Mouse (Mus musculus): ENCODE results near the gene Enho. TPM values are rescaled to one million over a fixed set of nuclear protein-coding genes. Genes with fewer than 3 reads are reported as not detected.

The Enho gene
- polyA plus RNA-seq, 1 experiment from 2014 or later, result 73.9 TPM

DNA sequence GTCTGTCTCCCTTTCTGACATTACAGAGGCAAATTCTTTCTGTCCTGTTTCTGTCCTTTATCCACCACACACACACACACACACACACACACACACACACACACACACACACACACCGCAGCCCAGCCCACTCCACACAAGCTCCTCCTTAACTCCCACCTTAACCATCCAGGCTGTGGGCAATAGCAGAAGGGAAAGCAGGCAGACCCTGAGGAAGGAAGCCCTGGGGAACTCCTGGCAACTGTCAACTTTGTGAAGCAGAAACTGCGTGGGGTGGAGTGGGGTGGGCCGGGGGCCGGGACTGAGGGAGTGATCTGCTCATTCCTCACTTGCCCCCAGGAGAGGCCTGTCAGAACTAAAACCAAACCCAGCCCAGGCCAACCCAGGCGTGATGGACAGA, 31.4 kb upstream of the Enho start:
- peak overlapping the region; percentile 29; the same call in 1 of the 2 replicates for H3K4me2 ChIP-seq (ENCODE audit: low read length)
- peak; percentile 29 for ATAC-seq

DNA sequence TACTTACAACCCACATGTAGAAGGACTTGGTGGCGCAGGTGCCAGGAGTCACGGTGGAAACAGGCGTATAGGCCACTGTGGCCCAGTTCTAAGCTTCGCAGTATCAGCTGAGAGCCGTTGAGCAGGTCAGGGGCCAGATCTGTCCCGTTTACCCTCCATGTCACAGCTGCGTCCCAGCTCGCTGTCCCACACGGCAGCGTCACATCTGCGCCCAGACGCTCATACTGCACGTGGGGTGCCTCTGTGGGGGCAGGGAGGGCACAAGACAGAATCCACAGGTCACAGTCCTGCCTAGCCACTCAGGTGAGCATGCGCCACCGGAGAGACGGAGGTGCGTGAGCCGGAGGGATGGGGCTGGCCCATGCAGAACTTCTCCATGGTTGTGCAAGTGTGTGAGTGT, 30.7 kb upstream of the Enho start:
- 75% methylated on average over 18 of the region's 18 CpGs for WGBS
- no peak overlapping the region for H3K4me3 ChIP-seq (ENCODE audit: low read depth, low read length)

More for the DNA sequence above, 31.4 kb upstream of the Enho start:
- no peak for DNase-seq (ENCODE audit: low spot score)
- WGBS, result 10% methylated on average over 5 of the region's 5 CpGs
- H3K4me1 ChIP-seq (ENCODE audit: control insufficient read depth, insufficient read depth, low read length), result peaks cover 44% of the 10 kb centered on the region
- H3K36me3 ChIP-seq (ENCODE audit: control insufficient read depth, insufficient read depth, low read length), result peaks cover 38% of the 10 kb centered on the region
- H3K27me3 ChIP-seq (replicated peaks; ENCODE audit: control insufficient read depth, insufficient read depth, low read length), result no peaks in the 10 kb centered on the region
- no peaks in the 10 kb centered on the region for H3K9me3 ChIP-seq (replicated peaks; ENCODE audit: control insufficient read depth, low read length)
- no peak overlapping the region for H3K4me3 ChIP-seq (ENCODE audit: low read depth, low read length)
- peak overlapping the region; percentile 78 for H3K27ac ChIP-seq (ENCODE audit: low read depth, low read length)
- H3K9ac ChIP-seq (ENCODE audit: low read length), result peak overlapping the region; percentile 41; the same call in 1 of the 2 replicates

GRCm38 (mm10) chr4:41666646-41667045, 26.5 kb upstream of the Enho start:
- ATAC-seq, result no peak
- H3K4me3 ChIP-seq (ENCODE audit: low read depth, low read length), result no peak overlapping the region
- peaks cover 63% of the 10 kb centered on the region for H3K36me3 ChIP-seq (ENCODE audit: control insufficient read depth, insufficient read depth, low read length)
- H3K9me3 ChIP-seq (replicated peaks; ENCODE audit: control insufficient read depth, low read length), result no peaks in the 10 kb centered on the region
- DNase-seq (ENCODE audit: low spot score), result no peak
- no peak overlapping the region for H3K27ac ChIP-seq (ENCODE audit: low read depth, low read length)
- H3K9ac ChIP-seq (ENCODE audit: low read length), result no peak overlapping the region
- 75% methylated on average over 9 of the region's 11 CpGs for WGBS
- H3K4me2 ChIP-seq (ENCODE audit: low read length), result no peak overlapping the region
- H3K4me1 ChIP-seq (ENCODE audit: control insufficient read depth, insufficient read depth, low read length), result peaks cover 25% of the 10 kb centered on the region
- H3K27me3 ChIP-seq (replicated peaks; ENCODE audit: control insufficient read depth, insufficient read depth, low read length), result no peaks in the 10 kb centered on the region

More for the DNA sequence above, 30.7 kb upstream of the Enho start:
- no peak overlapping the region for H3K4me2 ChIP-seq (ENCODE audit: low read length)
- H3K27me3 ChIP-seq (replicated peaks; ENCODE audit: control insufficient read depth, insufficient read depth, low read length), result no peaks in the 10 kb centered on the region
- no peak overlapping the region for H3K9ac ChIP-seq (ENCODE audit: low read length)
- ATAC-seq (no peak), DNase-seq (ENCODE audit: low spot score) (no peak)
- H3K27ac ChIP-seq (ENCODE audit: low read depth, low read length), result peak overlapping the region; percentile 78; the same call in 1 of the 2 replicates
- H3K4me1 ChIP-seq (ENCODE audit: control insufficient read depth, insufficient read depth, low read length), result peaks cover 37% of the 10 kb centered on the region
- peaks cover 41% of the 10 kb centered on the region for H3K36me3 ChIP-seq (ENCODE audit: control insufficient read depth, insufficient read depth, low read length)
- H3K9me3 ChIP-seq (replicated peaks; ENCODE audit: control insufficient read depth, low read length), result no peaks in the 10 kb centered on the region

GRCm38 (mm10) chr4:41665009-41665675, 25.0 kb upstream of the Enho start:
- DNase-seq (ENCODE audit: low spot score) (no peak), ATAC-seq (no peak)
- peaks cover 27% of the 10 kb centered on the region for H3K4me1 ChIP-seq (ENCODE audit: control insufficient read depth, insufficient read depth, low read length)
- no peaks in the 10 kb centered on the region for H3K27me3 ChIP-seq (replicated peaks; ENCODE audit: control insufficient read depth, insufficient read depth, low read length)
- H3K4me3 ChIP-seq (ENCODE audit: low read depth, low read length), result no peak overlapping the region
- no peaks in the 10 kb centered on the region for H3K9me3 ChIP-seq (replicated peaks; ENCODE audit: control insufficient read depth, low read length)
- H3K4me2 ChIP-seq (ENCODE audit: low read length), result no peak overlapping the region
- 5% methylated on average over 5 of the region's 8 CpGs for WGBS
- 0 out of 2 replicates have a peak overlapping the region, but pooled peaks have one; percentile 27 for H3K27ac ChIP-seq (ENCODE audit: low read depth, low read length)
- H3K9ac ChIP-seq (ENCODE audit: low read length), result no peak overlapping the region
- H3K36me3 ChIP-seq (ENCODE audit: control insufficient read depth, insufficient read depth, low read length), result peaks cover 66% of the 10 kb centered on the region

GRCm38 (mm10) chr4:41664533-41664932, 24.4 kb upstream of the Enho start:
- Histone ChIP-seq H3K4me3 (ENCODE audit: low read depth, low read length) (no peak overlapping the region), H3K27ac (ENCODE audit: low read depth, low read length) (no peak overlapping the region), H3K36me3 (ENCODE audit: control insufficient read depth, insufficient read depth, low read length) (peaks cover 67% of the 10 kb centered on the region), H3K9me3 (replicated peaks; ENCODE audit: control insufficient read depth, low read length) (no peaks in the 10 kb centered on the region), H3K4me2 (ENCODE audit: low read length) (no peak overlapping the region), H3K4me1 (ENCODE audit: control insufficient read depth, insufficient read depth, low read length) (peaks cover 32% of the 10 kb centered on the region), H3K9ac (ENCODE audit: low read length) (no peak overlapping the region), H3K27me3 (replicated peaks; ENCODE audit: control insufficient read depth, insufficient read depth, low read length) (no peaks in the 10 kb centered on the region)
- no peak for DNase-seq (ENCODE audit: low spot score)
- ATAC-seq, result no peak
- WGBS, result 69% methylated on average over 7 of the region's 7 CpGs

DNA sequence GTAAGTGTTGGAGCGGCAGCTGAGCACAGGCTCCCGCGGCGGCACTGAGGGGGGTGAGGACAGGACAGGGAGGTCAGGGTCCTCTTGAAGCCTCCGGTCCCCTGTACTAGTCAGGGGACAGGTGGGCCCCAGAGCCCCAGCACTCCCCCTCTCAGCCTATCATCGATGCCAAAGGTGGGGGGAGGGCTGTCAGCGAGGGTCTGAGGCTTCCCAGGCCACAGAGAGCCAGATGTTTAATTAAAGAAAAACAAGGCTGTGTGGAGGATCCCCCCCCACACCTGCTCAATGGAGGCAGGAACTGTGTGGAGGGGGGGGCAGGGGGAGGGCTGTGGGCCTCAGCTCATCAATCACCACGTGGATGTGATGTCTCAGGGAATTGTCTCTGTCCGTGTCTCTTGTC, 23.5 kb upstream of the Enho start:
- no peak overlapping the region for H3K4me3 ChIP-seq (ENCODE audit: low read depth, low read length)
- H3K9ac ChIP-seq (ENCODE audit: low read length), result peak overlapping the region; percentile 17; the same call in 1 of the 2 replicates
- H3K27me3 ChIP-seq (replicated peaks; ENCODE audit: control insufficient read depth, insufficient read depth, low read length), result no peaks in the 10 kb centered on the region
- no peak overlapping the region for H3K4me2 ChIP-seq (ENCODE audit: low read length)
- H3K36me3 ChIP-seq (ENCODE audit: control insufficient read depth, insufficient read depth, low read length), result peaks cover 70% of the 10 kb centered on the region
- no peak for ATAC-seq
- no peak overlapping the region for H3K27ac ChIP-seq (ENCODE audit: low read depth, low read length)
- no peaks in the 10 kb centered on the region for H3K9me3 ChIP-seq (replicated peaks; ENCODE audit: control insufficient read depth, low read length)
- no peak for DNase-seq (ENCODE audit: low spot score)
- WGBS, result 61% methylated on average over 9 of the region's 9 CpGs
- peaks cover 38% of the 10 kb centered on the region for H3K4me1 ChIP-seq (ENCODE audit: control insufficient read depth, insufficient read depth, low read length)

DNA sequence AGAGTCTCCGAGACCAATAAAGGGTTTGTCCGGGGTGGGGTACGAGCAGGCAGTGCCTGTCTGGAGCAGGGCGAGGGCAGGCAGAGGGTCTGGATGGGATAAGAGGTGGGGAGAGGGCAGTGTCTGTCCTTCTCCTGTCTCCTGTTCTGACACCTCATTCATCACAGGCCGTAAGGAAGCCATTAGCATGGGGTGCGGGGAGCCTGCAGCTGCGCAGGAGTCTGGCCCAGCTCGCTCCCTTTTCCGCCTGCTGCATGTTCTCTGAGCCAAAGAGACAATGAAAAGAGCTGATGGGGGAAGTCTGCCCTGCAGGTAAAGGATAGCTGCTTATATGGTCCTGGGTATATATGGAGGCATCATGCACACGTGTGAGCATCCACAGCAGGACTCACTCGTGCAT, 22.6 kb upstream of the Enho start:
- no peak overlapping the region for H3K4me2 ChIP-seq (ENCODE audit: low read length)
- H3K27ac ChIP-seq (ENCODE audit: low read depth, low read length), result no peak overlapping the region
- H3K36me3 ChIP-seq (ENCODE audit: control insufficient read depth, insufficient read depth, low read length), result peaks cover 71% of the 10 kb centered on the region
- ATAC-seq, result no peak
- peaks cover 38% of the 10 kb centered on the region for H3K4me1 ChIP-seq (ENCODE audit: control insufficient read depth, insufficient read depth, low read length)
- WGBS, result 87% methylated on average over 11 of the region's 11 CpGs
- H3K9ac ChIP-seq (ENCODE audit: low read length), result no peak overlapping the region
- no peaks in the 10 kb centered on the region for H3K27me3 ChIP-seq (replicated peaks; ENCODE audit: control insufficient read depth, insufficient read depth, low read length)
- DNase-seq (ENCODE audit: low spot score), result no peak
- H3K4me3 ChIP-seq (ENCODE audit: low read depth, low read length), result no peak overlapping the region
- no peaks in the 10 kb centered on the region for H3K9me3 ChIP-seq (replicated peaks; ENCODE audit: control insufficient read depth, low read length)

GRCm38 (mm10) chr4:41660851-41661430, 20.8 kb upstream of the Enho start:
- H3K27me3 ChIP-seq (replicated peaks; ENCODE audit: control insufficient read depth, insufficient read depth, low read length), result no peaks in the 10 kb centered on the region
- ATAC-seq (peak; percentile 50), DNase-seq (ENCODE audit: low spot score) (peak; percentile 88)
- H3K4me1 ChIP-seq (ENCODE audit: control insufficient read depth, insufficient read depth, low read length), result peaks cover 38% of the 10 kb centered on the region
- 5% methylated on average over 11 of the region's 11 CpGs for WGBS
- no peak overlapping the region for H3K4me2 ChIP-seq (ENCODE audit: low read length)
- peak overlapping the region; percentile 48; the same call in 1 of the 2 replicates for H3K27ac ChIP-seq (ENCODE audit: low read depth, low read length)
- no peak overlapping the region for H3K4me3 ChIP-seq (ENCODE audit: low read depth, low read length)
- peaks cover 78% of the 10 kb centered on the region for H3K36me3 ChIP-seq (ENCODE audit: control insufficient read depth, insufficient read depth, low read length)
- H3K9ac ChIP-seq (ENCODE audit: low read length), result 0 out of 2 replicates have a peak overlapping the region, but pooled peaks have one; percentile 8
- H3K9me3 ChIP-seq (replicated peaks; ENCODE audit: control insufficient read depth, low read length), result no peaks in the 10 kb centered on the region

DNA sequence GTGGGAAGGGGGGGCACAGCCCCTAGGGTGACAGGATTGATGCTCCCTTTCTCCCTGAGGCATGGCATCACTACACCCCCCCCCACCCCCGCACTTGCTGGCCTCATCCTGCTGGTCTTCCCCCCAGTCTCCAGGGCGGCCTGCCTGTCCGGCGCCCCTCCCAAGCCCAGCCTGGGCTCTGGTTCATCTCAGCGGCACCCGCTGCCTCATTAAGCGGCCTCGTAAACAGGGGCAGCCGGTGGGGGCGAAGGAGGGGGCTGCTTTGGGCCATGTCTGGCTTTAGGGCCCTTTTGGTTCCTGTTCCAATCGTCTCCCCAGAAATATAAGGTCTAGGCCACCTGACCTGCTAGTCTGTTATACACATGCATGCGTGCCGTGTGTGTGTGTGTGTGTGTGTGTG, 19.4 kb upstream of the Enho start:
- peaks cover 76% of the 10 kb centered on the region for H3K36me3 ChIP-seq (ENCODE audit: control insufficient read depth, insufficient read depth, low read length)
- H3K27ac ChIP-seq (ENCODE audit: low read depth, low read length), result no peak overlapping the region
- WGBS, result 42% methylated on average over 13 of the region's 13 CpGs
- peaks cover 30% of the 10 kb centered on the region for H3K4me1 ChIP-seq (ENCODE audit: control insufficient read depth, insufficient read depth, low read length)
- H3K9ac ChIP-seq (ENCODE audit: low read length), result no peak overlapping the region
- no peak for ATAC-seq
- H3K27me3 ChIP-seq (replicated peaks; ENCODE audit: control insufficient read depth, insufficient read depth, low read length), result no peaks in the 10 kb centered on the region
- no peak overlapping the region for H3K4me3 ChIP-seq (ENCODE audit: low read depth, low read length)
- no peaks in the 10 kb centered on the region for H3K9me3 ChIP-seq (replicated peaks; ENCODE audit: control insufficient read depth, low read length)
- no peak for DNase-seq (ENCODE audit: low spot score)
- H3K4me2 ChIP-seq (ENCODE audit: low read length), result no peak overlapping the region

All from forebrain, embryonic 14.5 days (tissue).